Mouse (Mus musculus) embryonic fibroblast, embryonic 13.5 days (primary cell): ENCODE results near the gene Nnat.

Experiments
- CTCF ChIP-seq: IDR thresholded peaks from 2 replicates; pipeline ENCODE4 v1.5.1; 2011; ENCODE audit warnings: mild to moderate bottlenecking, control low read depth, low read length, moderate library complexity, borderline replicate concordance; ENCODE audit not compliant: insufficient read depth
- POLR2A ChIP-seq: IDR thresholded peaks from 2 replicates; pipeline ENCODE4 v1.6.1; 2011; ENCODE audit warnings: low read depth, mild to moderate bottlenecking, control low read depth, low read length, moderate library complexity

- no peak for TF ChIP-seq CTCF
- no peak for TF ChIP-seq POLR2A
Observed at GRCm38 (mm10) chr2:157546686-157547085, 13.2 kb upstream of the Nnat start.
